Mouse (Mus musculus): ENCODE measurements at regions not wholly inside any gene's neighbourhood (a gene's known extent, or its start where the extent isn't known, plus 50 kb on each side); places are given as distances from the start of the nearest gene placed in this dataset.
A peak's percentile ranks its signal among the peaks of the same experiment; 100 is the strongest.

DNA sequence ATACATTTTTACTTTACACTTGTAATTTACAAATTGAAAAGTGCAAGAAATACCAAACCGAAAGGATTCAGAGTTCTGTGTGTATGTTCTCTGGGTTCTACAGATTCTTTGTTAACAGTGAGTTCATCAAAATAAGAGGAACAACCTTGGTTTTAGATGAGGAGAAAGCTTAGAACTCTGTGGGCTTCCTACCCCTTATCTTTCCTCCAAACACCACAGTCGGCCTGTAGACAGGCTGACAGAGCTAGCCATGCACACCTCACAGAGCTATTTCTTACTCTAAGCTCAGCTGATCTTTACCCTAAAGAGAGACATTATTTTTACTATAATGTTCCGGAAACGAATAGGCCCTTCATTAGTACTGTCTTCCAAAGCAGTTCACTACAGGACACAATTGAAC, 67.7 kb upstream of the Zdhhc17 start:
- no peak for DNase-seq (ENCODE audit: low spot score in 2 of 2)

DNA sequence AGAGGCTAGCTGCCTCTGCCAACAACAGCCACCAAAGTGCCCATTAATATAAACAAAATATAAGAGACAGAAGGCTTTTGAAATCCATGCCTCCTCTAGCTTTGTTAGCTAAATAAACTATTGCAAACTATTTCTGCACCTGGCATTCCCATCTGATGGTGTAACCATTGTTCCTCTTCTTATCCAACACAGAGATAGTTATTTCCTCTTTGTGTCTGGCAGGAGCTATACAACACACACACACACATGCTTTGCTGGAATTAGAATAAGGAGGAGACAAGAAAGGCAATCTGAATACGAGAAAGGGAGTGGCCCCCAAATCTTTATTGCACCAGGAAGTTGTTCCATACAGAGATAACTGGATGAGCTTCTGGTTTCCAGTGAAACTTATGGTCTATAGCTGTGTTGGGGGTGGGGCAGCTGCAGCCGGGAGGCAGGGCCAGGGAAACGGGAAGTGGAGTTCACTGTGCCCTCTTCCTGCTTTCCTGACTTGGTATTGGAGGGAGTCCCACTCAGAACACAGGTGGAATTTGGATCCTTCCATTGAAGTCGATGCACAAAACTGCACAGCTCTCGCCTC, 64.0 kb upstream of the Zdhhc17 start:
- DNase-seq (ENCODE audit: low spot score in 2 of 2), result peak; percentile 24 to 47

DNA sequence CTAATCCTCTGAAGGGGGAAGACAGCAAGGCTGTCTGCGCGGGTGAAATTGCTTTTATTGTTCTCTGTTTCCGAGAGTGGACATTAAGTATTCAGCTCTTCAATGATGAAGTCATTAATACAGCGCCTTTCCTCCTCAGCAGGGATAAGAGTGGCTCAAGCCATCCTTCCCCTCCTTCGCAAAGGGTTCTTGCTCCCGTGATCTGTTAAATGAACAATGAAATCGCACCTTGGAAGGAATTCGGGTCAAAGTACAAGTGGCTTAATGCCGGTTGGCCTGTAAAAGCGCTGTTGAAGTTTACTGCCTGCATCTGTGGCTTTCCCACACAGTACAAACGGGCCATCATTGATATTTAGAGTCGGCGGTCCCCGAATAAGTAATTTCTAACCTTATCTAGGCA, 63.3 kb upstream of the Zdhhc17 start:
- no peak for DNase-seq (ENCODE audit: low spot score in 2 of 2)

DNA sequence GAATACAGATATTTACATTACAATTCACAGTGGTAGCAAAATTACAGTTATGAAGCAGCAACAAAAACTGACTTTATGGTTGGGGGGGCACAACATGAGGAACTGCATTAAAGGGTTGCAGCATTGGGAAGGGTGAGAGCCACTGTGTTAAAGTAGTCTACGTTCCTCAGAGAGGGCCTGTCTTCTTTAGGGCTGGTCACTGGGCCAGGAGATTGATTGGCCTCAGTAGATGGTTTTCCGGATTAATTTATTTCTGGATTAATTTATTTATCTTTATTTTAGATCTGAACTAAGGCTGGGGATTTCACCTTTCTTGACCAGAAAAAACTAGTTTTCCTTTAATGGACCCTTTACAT, 62.6 kb upstream of the Zdhhc17 start:
- no peak for DNase-seq (ENCODE audit: low spot score in 2 of 2)

DNA sequence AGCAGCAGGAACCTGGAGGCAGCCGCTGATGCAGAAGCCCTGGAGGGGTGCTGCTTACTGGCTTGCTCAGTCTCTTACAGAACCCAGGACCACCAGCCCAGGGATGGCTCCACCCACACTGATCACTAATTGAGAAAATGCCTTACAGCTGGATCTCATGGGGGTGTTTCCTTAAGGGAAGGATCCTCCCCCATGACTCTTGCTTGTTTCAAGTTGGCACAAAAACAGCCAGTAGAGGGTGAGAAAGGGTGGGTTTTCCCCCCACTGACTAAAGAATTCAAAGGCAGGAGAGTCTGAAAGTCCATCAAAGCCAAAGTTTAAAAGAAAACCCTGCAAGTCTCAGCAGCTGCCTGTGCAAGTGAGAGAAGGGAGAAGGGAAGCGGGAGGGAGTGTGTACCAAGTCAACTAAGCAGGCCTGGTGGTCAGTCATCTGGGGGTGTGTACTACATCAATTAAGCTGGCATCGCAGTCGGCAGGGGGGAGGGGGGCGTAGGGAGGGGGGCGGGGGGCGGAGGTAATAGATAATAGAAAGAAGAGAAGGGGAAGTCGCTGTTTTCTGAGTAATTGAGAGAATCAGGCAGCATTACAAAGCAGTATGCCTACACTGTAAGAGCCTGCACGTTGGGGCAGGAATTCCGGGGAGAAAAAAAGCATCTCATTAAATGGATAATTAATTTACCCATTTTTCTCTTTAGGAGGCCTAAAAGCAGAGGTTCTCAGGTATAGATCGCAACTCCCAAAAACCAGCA, 62.0 kb upstream of the Zdhhc17 start:
- no peak for DNase-seq (ENCODE audit: low spot score in 2 of 2)

DNA sequence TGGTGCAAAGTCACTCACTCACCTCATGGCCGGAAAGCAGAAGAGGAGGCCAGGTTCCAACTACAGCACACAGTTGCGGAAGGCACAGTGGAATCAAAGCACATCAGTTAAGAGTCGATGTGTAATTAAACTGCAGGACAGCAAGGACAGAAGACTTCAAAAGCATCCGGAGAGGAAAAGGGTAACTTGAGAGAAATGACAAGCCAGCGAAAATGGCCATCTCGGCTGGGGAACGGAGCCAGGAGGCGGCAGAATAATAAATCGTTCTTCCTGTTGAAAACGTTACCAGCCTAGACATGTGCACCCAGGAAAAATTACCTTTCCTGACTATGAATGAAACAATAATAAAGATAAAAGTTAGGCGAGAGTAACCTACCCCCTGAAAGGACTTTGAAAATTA, 56.2 kb upstream of the Zdhhc17 start:
- DNase-seq (ENCODE audit: low spot score in 2 of 2), result no peak

DNA sequence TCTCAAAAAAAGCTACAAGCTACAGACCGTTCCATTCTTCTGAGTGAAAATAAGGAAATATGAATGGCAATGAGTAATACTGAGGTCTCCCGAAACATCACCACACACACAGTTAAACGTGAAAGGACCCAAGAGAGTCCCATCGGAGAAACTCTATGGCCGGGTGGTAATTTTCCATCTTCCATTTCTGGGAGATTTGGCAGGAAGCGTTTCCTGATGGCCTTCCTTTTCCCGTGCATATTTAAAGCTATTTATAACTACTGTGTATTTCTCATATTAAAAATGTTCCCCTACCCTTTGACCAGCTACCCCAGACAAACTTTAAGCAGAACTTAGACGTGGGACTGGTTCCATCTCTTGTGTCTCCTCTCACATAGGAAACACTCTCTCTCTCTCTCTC, 50.7 kb upstream of the Zdhhc17 start:
- DNase-seq (ENCODE audit: low spot score in 2 of 2), result peak; percentile 49 to 58
